Mouse (Mus musculus) midbrain, postnatal 0 days (tissue): ENCODE data around the gene Plpp2. TPM values are rescaled to one million over a fixed set of nuclear protein-coding genes. Genes with fewer than 3 reads are reported as not detected.

Experiments used
- ATAC-seq: fragments of 200-750 bp; cut with Nextera tagmentation; 2 replicates; pipeline ENCODE4 v1.8.0; 2017; ENCODE audit warnings: moderate number of reproducible peaks, mild to moderate bottlenecking, moderate TSS enrichment, moderate library complexity; ENCODE audit not compliant: low FRiP score
- DNase-seq: peaks from one replicate; pipeline ENCODE4 v3.0.0-alpha.2; 2015; ENCODE audit warnings: low spot score
- H3K27ac ChIP-seq: fragments of 300-500 bp; sonication (generic); 2 replicates; pipeline ENCODE4 v1.5.1; 2014; ENCODE audit warnings: low read depth, mild to moderate bottlenecking, low read length, mixed read lengths
- H3K27me3 ChIP-seq: fragments of 300-500 bp; sonication (generic); 2 replicates; pipeline ENCODE4 v1.6.1; 2014; ENCODE audit warnings: low read length, control low read depth, mixed read lengths; ENCODE audit not compliant: insufficient read depth
- H3K36me3 ChIP-seq: fragments of 300-500 bp; sonication (generic); 2 replicates; pipeline ENCODE4 v1.6.1; 2014; ENCODE audit warnings: low read length, control low read depth, mixed read lengths; ENCODE audit not compliant: insufficient read depth
- H3K4me1 ChIP-seq: fragments of 300-500 bp; sonication (generic); 2 replicates; pipeline ENCODE4 v1.6.1; 2014; ENCODE audit warnings: mild to moderate bottlenecking, control low read depth, antibody characterized with exemption, low read length, mixed read lengths; ENCODE audit not compliant: insufficient read depth
- H3K4me2 ChIP-seq: fragments of 300-500 bp; sonication (generic); 2 replicates; pipeline ENCODE4 v1.6.1; 2014; ENCODE audit warnings: low read depth, mild to moderate bottlenecking, low read length, mixed read lengths; ENCODE audit not compliant: poor library complexity, severe bottlenecking
- H3K4me3 ChIP-seq: fragments of 300-500 bp; sonication (generic); 2 replicates; pipeline ENCODE4 v1.5.1; 2014; ENCODE audit warnings: low read depth, mild to moderate bottlenecking, low read length, moderate library complexity
- H3K9ac ChIP-seq: fragments of 300-500 bp; sonication (generic); replicated peaks from 2 replicates; pipeline ENCODE4 v1.6.1; 2014; ENCODE audit warnings: mild to moderate bottlenecking, low read length, moderate library complexity, mixed read lengths; ENCODE audit not compliant: poor library complexity, severe bottlenecking
- H3K9me3 ChIP-seq: fragments of 300-500 bp; sonication (generic); 2 replicates; pipeline ENCODE4 v1.6.1; 2016; ENCODE audit warnings: low read length, control low read depth
- CTCF ChIP-seq: IDR thresholded peaks from 2 replicates; pipeline ENCODE4 v1.5.1; 2016; ENCODE audit warnings: antibody characterized with exemption, mild to moderate bottlenecking
- WGBS: fragments of 180-500 bp; shearing (Covaris S2); extraction: QIAGEN DNeasy Blood & Tissue Kit; methylation state at CpG from one replicate; pipeline ENCODE4 v1.1.7; 2014; 5-methylcytosine and 5-hydroxymethylcytosine counted together
- microRNA-seq: library from miRNA; unstranded; fragments of <30 nt; microRNA quantifications from one replicate; pipeline ENCODE4, GENCODE M21; 2016; ENCODE audit warnings: borderline number of aligned reads
- polyA plus RNA-seq: library from polyadenylated mRNA; unstranded; fragments of >200 nt; fragmentation: Nextera tagmentation; extraction: Ambion mirVana; gene quantifications from 2 replicates; pipeline ENCODE4 v1.2.1, GENCODE M21; 2015
- total RNA-seq: library from RNA; depleted of rRNA; stranded (reverse); fragments of >200 nt; gene quantifications from 2 replicates; pipeline ENCODE4 v1.2.3, GENCODE M21; 2014; rRNA removed

Plpp2 gene
- total and polyA plus RNA-seq, 2 experiments from 2014 or later = 22.7 to 34.6 TPM

DNA sequence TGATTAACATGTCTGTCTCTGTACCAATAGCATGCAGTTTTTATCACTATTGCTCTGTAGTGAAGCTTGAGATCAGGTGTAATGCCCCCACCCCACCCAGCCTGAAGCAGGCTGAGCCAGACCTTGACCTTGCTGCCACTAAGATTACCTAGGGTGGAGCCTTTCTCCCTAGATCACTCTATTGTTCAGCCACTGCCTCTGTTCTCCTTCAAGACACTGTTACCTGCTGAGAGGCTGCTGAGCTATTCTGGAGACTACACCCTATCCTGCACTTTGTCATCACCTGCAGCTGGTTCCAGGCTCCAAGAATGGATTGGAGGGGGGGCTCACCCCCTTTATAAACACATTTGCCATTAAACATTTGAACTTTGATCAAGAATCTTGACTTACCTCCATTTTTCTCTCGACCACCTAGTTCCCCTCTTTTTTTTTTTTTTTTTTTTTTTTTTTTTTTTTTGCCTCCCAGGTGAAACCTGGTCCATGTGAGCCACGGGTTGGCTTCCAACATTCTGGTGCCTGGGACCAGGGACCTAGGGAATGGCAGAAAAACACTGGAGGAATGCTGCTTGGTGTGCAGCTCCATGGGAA, 36.8 kb downstream of the Plpp2 start:
- Histone ChIP-seq H3K4me3 (no peak overlapping the region), H3K36me3 (no peaks in the 10 kb centered on the region), H3K4me2 (no peak overlapping the region), H3K9me3 (no peaks in the 10 kb centered on the region), H3K9ac (no peak overlapping the region), H3K27me3 (no peaks in the 10 kb centered on the region), H3K27ac (no peak overlapping the region), H3K4me1 (no peaks in the 10 kb centered on the region)
- no peak for TF ChIP-seq CTCF
- ATAC-seq = no peak
- 44% methylated on average over 2 of the region's 2 CpGs for whole genome bisulfite sequencing
- no peak for DNase-seq

DNA sequence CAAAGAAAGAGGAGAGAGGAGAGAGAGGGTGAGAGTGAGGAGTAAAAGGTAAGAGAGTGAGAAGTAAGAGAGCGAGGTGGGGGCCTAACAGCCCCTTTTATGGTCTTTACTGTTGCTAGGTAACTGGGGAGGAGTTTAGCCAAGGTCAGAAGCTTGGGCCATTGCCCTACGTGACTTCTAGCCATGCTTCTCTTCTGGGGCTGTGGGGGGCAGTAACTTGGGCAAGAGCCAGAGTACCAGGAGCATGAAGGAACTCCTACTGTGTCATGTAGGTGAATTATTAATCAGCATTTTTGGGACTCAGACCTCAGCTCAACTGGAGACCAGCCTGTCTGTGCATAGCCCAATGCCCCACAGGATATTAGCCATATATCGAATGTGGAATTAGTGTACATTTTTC, 37.7 kb downstream of the Plpp2 start:
- WGBS = 68% methylated on average over 3 of the region's 3 CpGs
- TF ChIP-seq CTCF = no peak
- ATAC-seq = no peak
- Histone ChIP-seq H3K9ac (no peak overlapping the region), H3K4me1 (no peaks in the 10 kb centered on the region), H3K4me3 (no peak overlapping the region), H3K9me3 (no peaks in the 10 kb centered on the region), H3K4me2 (no peak overlapping the region), H3K27me3 (no peaks in the 10 kb centered on the region), H3K27ac (no peak overlapping the region), H3K36me3 (no peaks in the 10 kb centered on the region)
- no peak for DNase-seq

Small RNA genes within 50 kb of the gene (microRNA-seq; reads per million reads assigned to microRNA genes)
- not detected for gene Mir6909

Other genes starting within 250 kb of the Plpp2 start
- gene Vmn2r82, start 177.3 kb downstream of the Plpp2 start, total RNA-seq = not detected in 2 replicates
- gene Vmn2r82, start 177.3 kb downstream of the Plpp2 start, polyA plus RNA-seq = not detected in 2 replicates
- gene Vmn2r83, start 65.1 kb downstream of the Plpp2 start, total RNA-seq = not detected in 2 replicates
- gene Vmn2r83, start 65.1 kb downstream of the Plpp2 start, polyA plus RNA-seq = not detected in 2 replicates
- 95.6 and 98.8 TPM in 2 replicates for gene Mier2, start 21.4 kb upstream of the Plpp2 start, total RNA-seq
- 43.3 and 46.6 TPM in 2 replicates for gene Mier2, start 21.4 kb upstream of the Plpp2 start, polyA plus RNA-seq
- gene Theg, start 53.5 kb upstream of the Plpp2 start, total RNA-seq = not detected in 2 replicates
- not detected in 2 replicates for gene Theg, start 53.5 kb upstream of the Plpp2 start, polyA plus RNA-seq
- gene C2cd4c, start 80.2 kb upstream of the Plpp2 start, total RNA-seq = 43.6 and 45.2 TPM in 2 replicates
- gene C2cd4c, start 80.2 kb upstream of the Plpp2 start, polyA plus RNA-seq = 1.7 and 1.8 TPM in 2 replicates
- 74.5 and 78.2 TPM in 2 replicates for gene Shc2, start 104.1 kb upstream of the Plpp2 start, total RNA-seq
- gene Shc2, start 104.1 kb upstream of the Plpp2 start, polyA plus RNA-seq = 25.9 and 26.2 TPM in 2 replicates
- 2.3 TPM in 1 of 2 replicates, not detected in the other for gene Odf3l2, start 111.9 kb upstream of the Plpp2 start, total RNA-seq
- 1.6 and 2.1 TPM in 2 replicates for gene Odf3l2, start 111.9 kb upstream of the Plpp2 start, polyA plus RNA-seq
- 1.7 and 1.9 TPM in 2 replicates for gene Madcam1, start 130.8 kb upstream of the Plpp2 start, total RNA-seq
- gene Madcam1, start 130.8 kb upstream of the Plpp2 start, polyA plus RNA-seq = 1.3 and 1.6 TPM in 2 replicates
- 80.9 and 85.9 TPM in 2 replicates for gene Tpgs1, start 135.6 kb upstream of the Plpp2 start, total RNA-seq
- 139 and 146 TPM in 2 replicates for gene Tpgs1, start 135.6 kb upstream of the Plpp2 start, polyA plus RNA-seq
- 65.8 and 99.4 TPM in 2 replicates for gene Cdc34, start 148.4 kb upstream of the Plpp2 start, total RNA-seq
- gene Cdc34, start 148.4 kb upstream of the Plpp2 start, polyA plus RNA-seq = 72.5 and 75.2 TPM in 2 replicates
- 0.66 and 0.85 TPM in 2 replicates for gene Gzmm, start 155.2 kb upstream of the Plpp2 start, total RNA-seq
- gene Gzmm, start 155.2 kb upstream of the Plpp2 start, polyA plus RNA-seq = 1.2 and 1.4 TPM in 2 replicates
- 1,054 and 1,082 TPM in 2 replicates for gene Bsg, start 170.7 kb upstream of the Plpp2 start, total RNA-seq
- gene Bsg, start 170.7 kb upstream of the Plpp2 start, polyA plus RNA-seq = 1,042 and 1,135 TPM in 2 replicates
- 60.9 and 66.1 TPM in 2 replicates for gene Hcn2, start 182.8 kb upstream of the Plpp2 start, total RNA-seq
- gene Hcn2, start 182.8 kb upstream of the Plpp2 start, polyA plus RNA-seq = 5.0 TPM in 2 replicates
- 42.0 and 43.2 TPM in 2 replicates for gene Polrmt, start 212.8 kb upstream of the Plpp2 start, total RNA-seq
- 32.5 and 37.4 TPM in 2 replicates for gene Polrmt, start 212.8 kb upstream of the Plpp2 start, polyA plus RNA-seq
- gene Fgf22, start 221.3 kb upstream of the Plpp2 start, total RNA-seq = 1.7 and 2.2 TPM in 2 replicates
- 3.1 and 4.0 TPM in 2 replicates for gene Fgf22, start 221.3 kb upstream of the Plpp2 start, polyA plus RNA-seq
- 79.6 and 107 TPM in 2 replicates for gene Rnf126, start 233.2 kb upstream of the Plpp2 start, total RNA-seq
- gene Rnf126, start 233.2 kb upstream of the Plpp2 start, polyA plus RNA-seq = 121 and 134 TPM in 2 replicates
- 3.3 and 3.4 TPM in 2 replicates for gene Fstl3, start 243.5 kb upstream of the Plpp2 start, total RNA-seq
- gene Fstl3, start 243.5 kb upstream of the Plpp2 start, polyA plus RNA-seq = 3.0 and 3.9 TPM in 2 replicates